ENCODE assay signal across 16 mouse cellular contexts in the genomic region with DNA sequence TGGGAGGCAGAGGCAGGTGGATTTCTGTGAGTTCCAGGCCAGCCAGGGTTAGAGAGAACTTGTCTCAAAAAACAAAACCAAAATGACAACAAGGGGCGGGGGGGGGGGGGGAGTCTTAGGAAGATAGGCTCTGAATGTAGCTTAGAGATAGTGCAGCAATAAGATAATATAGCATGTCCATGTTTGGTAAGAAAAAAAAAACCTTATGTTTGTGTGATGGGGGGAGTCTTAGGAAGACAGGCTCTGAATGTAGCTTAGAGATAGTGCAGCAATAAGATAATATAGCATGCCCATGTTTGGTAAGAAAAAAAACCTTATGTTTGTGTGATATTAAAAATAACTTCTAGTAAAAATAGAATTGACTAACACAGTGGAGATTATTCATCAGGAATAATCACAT. TPM values are rescaled to one million over a fixed set of nuclear protein-coding genes. Genes with fewer than 3 reads are reported as not detected.
"Had no signal": no experiment of that assay in that cellular context is flagged by ENCODE, and none has a peak within 500 bp of the region (broad histone marks: within the 10 kb centered on the region; RNA-seq: fewer than 3 reads in every experiment).

No protein-coding gene starts in this region.

- H3K9me3 ChIP-seq: limb, embryonic 10.5 days; midbrain, embryonic 15.5 days; neural tube, embryonic 12.5 days had no signal

- H3K27me3 ChIP-seq: midbrain, embryonic 15.5 days; neural tube, embryonic 12.5 days had no signal

- H3K4me3 ChIP-seq: layer of hippocampus, adult 2 months; limb, embryonic 10.5 days; midbrain, embryonic 15.5 days; neural tube, embryonic 12.5 days had no signal

- H3K4me1 ChIP-seq: limb, embryonic 10.5 days; midbrain, embryonic 15.5 days; neural tube, embryonic 12.5 days had no signal

- H3K4me2 ChIP-seq: midbrain, embryonic 11.5 days; midbrain, embryonic 15.5 days; neural tube, embryonic 12.5 days had no signal

- ATAC-seq: lung, postnatal 0 days; midbrain, embryonic 15.5 days had no signal

- H3K27ac ChIP-seq: kidney, postnatal 0 days; layer of hippocampus, adult 2 months; limb, embryonic 10.5 days; midbrain, embryonic 15.5 days; neural tube, embryonic 12.5 days; stomach, postnatal 0 days had no signal

- H3K9ac ChIP-seq: midbrain, embryonic 15.5 days; neural tube, embryonic 12.5 days had no signal

- DNase-seq: kidney, adult 11 months; kidney, adult 9 months; kidney, postnatal 4 days; lung, adult 2 months; lung, postnatal 36 days; right cerebral cortex, postnatal 14 days had no signal

RNA-seq across cellular contexts. Expression of a gene that starts 45.4 kb away (rescaled TPM):
- total RNA-seq: megakaryocyte, adult 5-6 weeks; monocyte, adult 5-6 weeks had no signal
